Mouse (Mus musculus) neural tube, embryonic 10.5 days (tissue): ENCODE measurements around the gene Foxj1.

Experiments
- DNase-seq: peaks from one replicate; pipeline ENCODE4 v3.0.0-alpha.2; 2017; ENCODE audit warnings: low spot score; ENCODE audit errors: extremely low spot score

Gene Foxj1

GRCm38 (mm10) chr11:116306126-116306982 lies 28.8 kb downstream of the Foxj1 start:
- DNase-seq, result peak; percentile 98

GRCm38 (mm10) chr11:116305423-116305822 lies 29.8 kb downstream of the Foxj1 start:
- no peak for DNase-seq

DNA sequence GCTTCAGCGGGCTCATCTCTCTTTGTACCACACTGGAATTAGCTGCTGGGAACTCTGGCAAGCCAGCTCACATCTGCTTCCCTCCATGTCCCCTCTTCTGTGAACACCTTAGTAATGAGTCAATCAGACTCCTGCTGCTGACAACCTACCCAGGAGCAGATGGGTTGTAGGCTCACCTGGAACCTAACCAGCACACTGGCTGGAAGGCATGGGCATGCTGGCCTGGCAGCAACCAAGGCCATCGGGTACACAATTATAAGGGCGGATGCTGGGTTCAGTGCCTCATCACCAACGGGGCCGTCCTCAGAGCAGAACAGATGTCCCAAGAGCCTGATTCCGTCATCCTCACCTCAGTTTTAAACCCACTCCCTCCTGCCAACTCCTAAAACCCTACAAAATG lies 36.6 kb downstream of the Foxj1 start:
- DNase-seq, result no peak

DNA sequence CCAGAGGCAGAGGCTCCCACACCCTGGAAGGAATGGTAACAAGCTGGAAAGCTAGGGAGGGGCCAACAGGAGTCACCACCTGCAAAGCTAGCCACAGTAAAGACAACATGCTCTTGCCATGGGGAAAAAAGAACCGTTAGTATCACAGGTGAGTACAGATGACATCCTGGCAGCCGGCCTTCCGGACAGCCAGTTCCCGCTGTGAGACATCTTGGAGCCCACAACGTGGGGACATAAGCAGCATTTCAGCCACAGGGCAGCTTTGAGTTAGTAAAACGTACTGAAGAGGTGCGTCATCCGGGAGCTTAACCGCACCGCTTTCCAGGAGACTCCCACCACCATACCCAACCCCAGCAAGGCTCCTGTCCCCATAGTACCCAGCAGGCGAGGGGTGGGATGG lies 37.0 kb downstream of the Foxj1 start:
- no peak for DNase-seq

DNA sequence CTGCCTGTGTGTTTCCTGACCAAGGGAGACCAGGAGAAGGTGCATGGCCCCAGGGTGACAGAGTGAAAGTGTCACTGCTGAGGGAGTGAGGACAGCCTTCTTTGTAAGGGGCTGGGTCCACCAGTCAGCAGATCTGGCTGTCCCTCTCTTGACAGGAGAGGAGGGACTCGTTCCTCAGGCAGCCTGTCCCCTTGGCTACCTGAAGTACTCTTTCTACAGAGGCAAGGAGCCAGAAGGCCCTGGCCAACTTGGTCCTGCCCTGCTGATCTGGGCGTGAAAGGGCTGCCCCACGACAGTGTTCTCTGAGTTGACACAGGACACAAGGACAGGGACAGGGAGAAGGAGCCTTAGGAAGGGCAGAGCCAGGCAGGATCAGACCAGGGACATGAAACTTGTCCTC lies 38.2 kb downstream of the Foxj1 start:
- no peak for DNase-seq

DNA sequence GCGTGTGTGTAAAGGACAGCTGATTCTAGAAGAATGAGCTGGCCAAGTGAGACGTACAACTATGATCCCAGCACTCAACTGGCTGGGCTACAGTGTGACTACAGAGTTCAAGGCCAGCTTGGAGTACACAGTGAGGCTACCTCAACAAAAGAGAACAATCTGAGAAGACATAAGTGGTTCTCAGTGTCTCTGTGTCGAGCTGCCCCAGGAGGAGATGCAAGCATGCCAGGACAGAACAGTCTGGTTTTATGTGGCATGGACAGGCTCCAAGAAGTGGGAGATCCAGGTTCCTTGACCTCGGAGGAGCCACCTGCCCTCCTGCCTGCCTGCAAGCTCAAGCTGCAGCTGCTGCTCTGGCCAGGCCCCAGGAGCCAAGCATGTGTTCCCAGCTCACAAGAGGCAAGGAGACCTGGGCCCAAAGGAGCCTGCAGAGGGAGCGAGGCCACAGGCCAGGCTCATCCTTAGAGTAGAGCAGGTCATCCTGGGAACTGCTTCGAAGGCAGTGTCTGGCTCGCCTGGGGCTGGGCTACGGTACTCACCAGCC lies 38.9 kb downstream of the Foxj1 start:
- DNase-seq, result no peak

DNA sequence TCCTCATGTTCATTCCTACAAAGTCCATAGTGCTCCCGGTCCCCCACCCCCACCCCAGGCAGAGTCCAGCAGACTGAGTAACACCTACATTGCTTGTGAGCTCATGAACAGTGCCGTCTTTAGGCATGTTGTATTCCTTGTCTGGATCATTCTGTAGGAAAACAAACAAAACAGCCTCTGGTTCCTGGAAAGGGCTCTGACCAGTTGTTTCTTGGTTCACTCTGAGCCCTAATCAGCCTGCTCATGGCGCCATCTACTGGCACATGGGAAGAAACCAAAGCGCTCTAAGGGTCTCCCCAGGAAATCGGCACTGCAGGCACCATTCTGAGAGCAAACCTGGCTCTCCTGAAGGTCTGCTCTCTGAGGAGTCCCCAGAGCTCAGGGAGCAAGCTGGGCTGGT lies 40.9 kb downstream of the Foxj1 start:
- peak; percentile 59 for DNase-seq

DNA sequence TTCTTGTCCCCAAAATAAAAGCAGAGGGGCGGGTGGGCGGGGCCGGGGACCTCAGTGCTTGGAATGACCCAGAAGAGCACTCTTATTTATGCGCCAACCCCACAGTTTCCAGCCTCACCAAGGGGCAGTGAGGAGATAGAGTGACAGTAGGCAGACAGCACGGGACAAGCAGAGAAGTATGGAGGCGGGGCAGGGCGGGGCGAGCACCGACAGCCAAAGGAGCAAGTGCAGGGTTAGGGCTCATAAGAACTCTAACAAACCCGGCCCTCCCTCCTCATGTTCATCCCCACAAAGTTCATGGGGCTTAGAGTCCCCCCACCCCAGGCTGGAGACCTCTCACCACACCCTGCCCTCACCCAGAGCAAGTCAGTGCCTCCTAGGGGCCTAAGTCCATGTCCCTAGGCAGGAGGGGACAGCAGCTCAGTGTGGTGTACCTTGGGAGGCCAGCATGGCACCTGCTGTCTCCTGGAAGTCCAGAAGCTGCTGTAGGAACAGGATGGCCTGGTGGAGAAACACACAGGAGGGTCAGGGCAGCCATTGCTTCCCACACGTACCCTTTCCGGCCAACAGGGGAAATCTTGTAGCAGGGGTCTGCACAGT lies 41.6 kb downstream of the Foxj1 start:
- no peak for DNase-seq

DNA sequence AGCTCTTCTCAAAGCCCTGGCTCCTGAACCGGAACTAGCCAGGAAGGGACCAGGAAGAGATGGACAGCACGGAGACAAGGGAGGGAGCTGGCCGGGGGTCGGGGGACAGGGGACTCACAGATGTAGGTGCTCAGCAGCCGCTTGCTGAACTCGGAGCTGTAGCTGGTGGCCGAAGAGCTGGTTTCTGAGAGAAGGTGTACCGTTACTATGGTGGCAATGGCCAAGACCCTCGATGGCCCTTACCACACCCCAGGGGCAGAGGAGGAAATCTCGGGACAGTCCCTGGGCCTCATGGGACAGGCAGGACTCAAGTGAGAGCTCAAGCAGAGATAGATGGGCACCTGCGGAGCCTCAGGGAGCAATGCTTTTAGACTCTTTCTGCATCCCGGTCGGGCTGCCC lies 42.8 kb downstream of the Foxj1 start:
- DNase-seq, result no peak

DNA sequence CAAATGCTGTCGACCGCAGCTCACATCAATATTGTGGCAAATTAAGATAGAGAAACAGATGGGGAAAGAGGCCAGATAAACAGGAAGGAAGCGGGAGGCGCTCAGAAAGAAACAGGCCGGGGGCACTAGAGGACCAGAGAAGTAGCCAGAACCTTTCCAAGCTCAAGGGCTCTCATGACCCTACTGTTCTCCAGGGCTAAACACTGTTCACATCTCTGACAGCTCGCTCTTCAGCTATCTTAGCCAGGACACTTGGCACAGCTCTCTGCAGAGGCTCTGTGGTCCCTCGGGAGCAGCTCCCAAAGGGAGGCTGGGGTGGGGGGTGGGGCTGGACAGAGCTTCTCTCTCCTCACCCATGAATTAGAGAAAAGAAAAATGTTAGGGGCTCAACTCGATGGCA lies 44.6 kb downstream of the Foxj1 start:
- DNase-seq, result no peak

DNA sequence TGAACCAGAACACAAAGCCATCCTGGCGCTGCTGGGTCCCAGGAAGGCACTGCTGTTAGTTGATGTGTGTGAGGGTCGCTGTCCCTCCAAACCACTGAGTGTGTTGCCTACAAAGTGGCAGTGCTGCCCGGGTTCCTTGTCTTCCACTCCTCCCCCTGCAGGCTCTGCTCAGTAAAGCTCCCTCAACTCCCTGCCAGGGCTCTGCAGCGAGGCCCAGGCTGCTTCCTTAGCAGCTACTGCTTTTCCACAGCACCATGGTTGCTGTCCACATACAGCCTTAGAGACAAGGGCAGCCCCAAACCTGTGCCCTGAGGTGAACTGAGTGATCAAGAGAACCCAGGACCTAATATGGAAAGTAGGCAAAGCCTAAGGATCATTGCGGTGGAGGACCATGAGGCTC lies 47.8 kb downstream of the Foxj1 start:
- DNase-seq, result no peak

GRCm38 (mm10) chr11:116285770-116286191 lies 49.4 kb downstream of the Foxj1 start:
- DNase-seq, result no peak

DNA sequence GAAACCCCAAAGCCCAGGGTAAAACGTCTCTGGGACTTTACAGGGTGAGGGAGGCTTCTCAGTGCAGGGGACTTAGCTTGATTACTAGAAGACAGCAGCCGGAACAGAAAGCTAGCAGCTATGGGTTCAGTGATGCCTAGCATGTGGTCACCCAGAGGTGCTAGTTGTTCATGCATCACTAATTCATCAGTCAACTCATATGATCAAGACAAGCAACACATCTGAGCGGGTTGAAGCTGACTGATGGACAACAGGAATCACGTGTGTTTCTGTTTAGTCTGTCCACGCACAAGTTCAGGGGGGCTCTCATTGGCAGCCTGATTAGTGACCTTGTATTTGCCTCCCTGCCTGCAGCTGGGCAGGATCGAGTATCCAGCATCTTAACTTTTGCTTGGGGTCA lies 51.2 kb downstream of the Foxj1 start:
- DNase-seq, result no peak

DNA sequence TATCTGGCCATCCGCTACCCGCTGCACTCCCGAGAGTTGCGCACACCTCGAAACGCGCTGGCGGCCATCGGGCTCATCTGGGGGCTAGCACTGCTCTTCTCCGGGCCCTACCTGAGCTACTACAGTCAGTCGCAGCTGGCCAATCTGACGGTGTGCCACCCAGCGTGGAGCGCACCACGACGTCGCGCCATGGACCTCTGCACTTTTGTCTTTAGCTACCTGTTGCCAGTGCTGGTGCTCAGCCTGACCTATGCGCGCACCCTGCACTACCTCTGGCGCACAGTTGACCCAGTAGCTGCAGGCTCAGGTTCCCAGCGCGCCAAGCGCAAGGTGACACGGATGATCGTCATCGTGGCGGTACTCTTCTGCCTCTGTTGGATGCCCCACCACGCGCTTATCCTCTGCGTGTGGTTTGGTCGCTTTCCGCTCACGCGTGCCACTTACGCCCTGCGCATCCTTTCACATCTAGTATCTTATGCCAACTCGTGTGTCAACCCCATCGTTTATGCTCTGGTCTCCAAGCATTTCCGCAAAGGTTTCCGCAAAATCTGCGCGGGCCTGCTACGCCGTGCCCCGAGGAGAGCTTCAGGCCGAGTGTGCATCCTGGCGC lies 52.2 kb downstream of the Foxj1 start:
- no peak for DNase-seq

GRCm38 (mm10) chr11:116282089-116282488 lies 53.1 kb downstream of the Foxj1 start:
- DNase-seq, result peak; percentile 46

GRCm38 (mm10) chr11:116281671-116282070 lies 53.5 kb downstream of the Foxj1 start:
- peak; percentile 33 for DNase-seq

GRCm38 (mm10) chr11:116280751-116281663 lies 54.2 kb downstream of the Foxj1 start, which contains the start of gene Galr2:
TSS of gene Galr2 (plus strand) at chr11:116280939.
- DNase-seq, result peak; percentile 53
